Mouse (Mus musculus) small intestine, adult 2 months (tissue): ENCODE results near the gene Rsrp1. TPM values are rescaled to one million over a fixed set of nuclear protein-coding genes. Genes with fewer than 3 reads are reported as not detected.

Experiments
- H3K27ac ChIP-seq: fragments of 200-500 bp; 2 replicates; pipeline ENCODE4 v1.5.1; 2012; ENCODE audit warnings: low read depth, low read length, control low read depth, inconsistent platforms; ENCODE audit not compliant: insufficient read depth
- H3K27me3 ChIP-seq: fragments of 200-500 bp; 2 replicates; pipeline ENCODE4 v1.6.1; 2012; ENCODE audit warnings: mild to moderate bottlenecking, moderate library complexity, low read length, inconsistent platforms; ENCODE audit not compliant: control insufficient read depth, insufficient read depth
- H3K36me3 ChIP-seq: fragments of 200-500 bp; 2 replicates; pipeline ENCODE4 v1.6.1; 2012; ENCODE audit warnings: mild to moderate bottlenecking, low read length, control low read depth, inconsistent platforms; ENCODE audit not compliant: control insufficient read depth, insufficient read depth
- H3K4me1 ChIP-seq: fragments of 200-500 bp; 2 replicates; pipeline ENCODE4 v1.6.1; 2012; ENCODE audit warnings: low read length, inconsistent platforms, mixed read lengths; ENCODE audit not compliant: control insufficient read depth, insufficient read depth, insufficient read length
- H3K4me3 ChIP-seq: fragments of 200-500 bp; 2 replicates; pipeline ENCODE4 v1.5.1; 2012; ENCODE audit warnings: low read depth, mild to moderate bottlenecking, control low read depth, inconsistent platforms, low read length, moderate library complexity
- CTCF ChIP-seq: fragments of 200-500 bp; IDR thresholded peaks from 2 replicates; pipeline ENCODE4 v1.5.1; 2012; ENCODE audit warnings: low read depth, mild to moderate bottlenecking, control low read depth, inconsistent platforms, low read length, moderate library complexity, mixed read lengths; ENCODE audit not compliant: insufficient replicate concordance, insufficient read length; ENCODE audit errors: extremely low read depth
- POLR2A ChIP-seq: fragments of 200-500 bp; IDR thresholded peaks from 2 replicates; pipeline ENCODE4 v1.6.1; 2012; ENCODE audit warnings: low read depth, mild to moderate bottlenecking, control low read depth, inconsistent platforms, low read length, moderate library complexity
- WGBS: fragments of 180-500 bp; shearing (Covaris S2); methylation state at CpG from one replicate; pipeline ENCODE4 v1.1.7; 2018; 5-methylcytosine and 5-hydroxymethylcytosine counted together
- polyA plus RNA-seq: library from polyadenylated mRNA; depleted of rRNA; stranded (reverse); fragments of >200 nt; gene quantifications from 2 replicates; pipeline ENCODE4 v1.2.3, GENCODE M21; 2012; rRNA removed

Gene Rsrp1
- polyA plus RNA-seq, result 758 and 1,409 TPM in 2 replicates

DNA sequence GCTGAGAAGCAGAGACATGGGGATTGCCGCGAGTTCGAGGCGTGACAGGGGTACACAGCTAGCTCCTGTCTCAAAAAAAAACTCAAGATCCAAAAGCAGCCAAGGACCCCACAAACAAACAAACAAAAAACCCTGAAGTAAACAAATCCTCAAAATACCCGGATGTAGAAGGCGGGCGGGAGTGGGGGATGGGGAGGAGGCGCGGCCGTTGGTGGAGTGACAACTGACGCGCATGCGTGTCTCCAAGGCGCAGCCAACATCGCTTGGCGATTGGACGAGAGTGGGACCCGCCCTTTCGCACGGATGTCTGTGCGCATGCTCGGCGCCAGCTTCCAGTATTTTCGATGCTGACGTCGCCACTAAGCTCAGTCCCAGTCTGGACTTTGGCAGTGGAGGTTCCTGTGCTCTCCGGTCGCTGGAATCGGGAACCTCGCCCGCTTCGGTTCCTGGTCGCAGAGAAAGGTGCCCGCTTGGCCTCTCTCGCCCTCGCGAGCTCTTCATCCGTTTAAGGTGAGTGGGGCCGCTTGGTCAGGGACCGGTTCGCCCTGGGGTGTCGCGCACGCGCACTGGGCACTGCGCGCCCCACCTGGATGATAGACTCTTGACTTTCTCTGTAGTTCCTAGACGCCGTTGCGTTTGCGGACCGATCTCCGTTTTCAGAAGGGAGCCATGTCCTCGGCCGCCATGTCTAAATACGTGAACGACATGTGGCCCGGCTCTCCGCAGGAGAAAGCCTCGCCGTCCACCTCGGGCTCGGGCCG is at the start of gene Rsrp1:
Rsrp1 (plus strand) TSS at position 335 of the 761 bp plus-strand sequence.
- WGBS, result under 1% methylated on average over 64 of the region's 64 CpGs
- TF ChIP-seq CTCF, result no peak
- TF ChIP-seq POLR2A, result peak; percentile 100
- H3K4me1 ChIP-seq, result peaks cover 8% of the 10 kb centered on the region; the same call in 1 of the 2 replicates
- H3K36me3 ChIP-seq, result peaks cover 36% of the 10 kb centered on the region
- H3K27me3 ChIP-seq, result no peaks in the 10 kb centered on the region
- H3K27ac ChIP-seq, result peak within 1 kb of the TSS; percentile 99
- peak within 1 kb of the TSS; percentile 85 for H3K4me3 ChIP-seq

DNA sequence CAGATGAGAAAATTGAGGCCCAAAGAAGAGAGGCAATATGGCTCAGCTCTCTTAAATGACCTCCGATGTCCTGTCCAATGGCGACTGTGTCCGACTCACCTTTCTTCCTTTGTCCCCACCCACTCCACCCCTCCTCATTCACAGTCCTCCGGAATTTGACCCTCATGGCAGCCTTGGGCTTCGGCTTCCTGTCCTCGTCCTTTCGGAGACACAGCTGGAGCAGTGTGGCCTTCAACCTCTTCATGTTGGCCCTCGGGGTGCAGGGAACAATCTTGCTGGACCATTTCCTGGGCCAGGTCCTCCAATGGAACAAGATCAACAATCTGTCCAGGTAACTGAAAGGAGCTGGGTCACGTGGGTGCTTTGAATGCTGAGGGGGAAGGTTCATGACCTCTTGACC is 47.2 kb upstream of the Rsrp1 start:
- Histone ChIP-seq H3K36me3 (no peaks in the 10 kb centered on the region), H3K4me1 (0 out of 2 replicates have a peak, but pooled peaks cover 5% of the 10 kb centered on the region), H3K27ac (no peak overlapping the region), H3K4me3 (no peak overlapping the region), H3K27me3 (no peaks in the 10 kb centered on the region)
- WGBS, result 68% methylated on average over 9 of the region's 9 CpGs
- no peak for TF ChIP-seq POLR2A
- TF ChIP-seq CTCF, result no peak

DNA sequence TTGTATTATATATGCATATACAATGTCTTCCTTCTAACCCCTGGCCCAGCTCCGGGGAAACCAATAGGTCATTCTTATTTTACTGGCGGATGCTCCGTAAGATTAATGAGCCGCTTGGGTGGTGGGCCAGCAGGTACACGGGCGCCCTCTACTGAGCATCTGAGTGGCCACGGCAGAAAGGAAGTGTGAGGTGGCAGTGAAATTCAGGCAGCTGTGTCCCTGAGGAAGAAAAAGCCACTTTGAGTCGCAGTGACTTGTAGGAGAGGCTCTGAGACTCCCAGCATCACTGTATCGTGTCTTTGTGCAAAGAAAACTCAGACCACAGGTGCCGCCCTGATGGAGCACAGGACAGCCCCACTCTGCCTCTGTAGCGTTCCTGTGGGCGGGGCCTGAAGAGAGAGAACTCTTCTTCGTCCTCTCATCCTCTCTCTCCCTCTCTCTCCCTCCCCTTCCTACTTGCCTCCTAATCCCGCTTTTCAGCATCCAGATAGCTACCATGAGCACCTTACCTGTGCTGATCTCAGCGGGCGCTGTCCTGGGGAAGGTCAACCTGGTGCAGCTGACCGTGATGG is 43.9 kb upstream of the Rsrp1 start:
- peak overlapping the region; percentile 40 for H3K4me3 ChIP-seq
- no peak for TF ChIP-seq POLR2A
- TF ChIP-seq CTCF, result peak; percentile 70; the same call in 1 of the 2 replicates

GRCm38 (mm10) chr4:134880041-134880440 is 43.4 kb upstream of the Rsrp1 start:
- TF ChIP-seq CTCF, result peak; percentile 32; the same call in 1 of the 2 replicates
- no peak for TF ChIP-seq POLR2A
- H3K4me1 ChIP-seq, result 0 out of 2 replicates have a peak, but pooled peaks cover 5% of the 10 kb centered on the region
- no peaks in the 10 kb centered on the region for H3K36me3 ChIP-seq
- H3K27me3 ChIP-seq, result no peaks in the 10 kb centered on the region
- 42% methylated on average over 6 of the region's 6 CpGs for WGBS
- H3K4me3 ChIP-seq, result no peak overlapping the region
- no peak overlapping the region for H3K27ac ChIP-seq

More for the DNA sequence above, 43.9 kb upstream of the Rsrp1 start:
- H3K27ac ChIP-seq, result no peak overlapping the region
- WGBS, result 6% methylated on average over 17 of the region's 17 CpGs
- H3K36me3 ChIP-seq, result no peaks in the 10 kb centered on the region
- 0 out of 2 replicates have a peak, but pooled peaks cover 5% of the 10 kb centered on the region for H3K4me1 ChIP-seq
- H3K27me3 ChIP-seq, result no peaks in the 10 kb centered on the region

DNA sequence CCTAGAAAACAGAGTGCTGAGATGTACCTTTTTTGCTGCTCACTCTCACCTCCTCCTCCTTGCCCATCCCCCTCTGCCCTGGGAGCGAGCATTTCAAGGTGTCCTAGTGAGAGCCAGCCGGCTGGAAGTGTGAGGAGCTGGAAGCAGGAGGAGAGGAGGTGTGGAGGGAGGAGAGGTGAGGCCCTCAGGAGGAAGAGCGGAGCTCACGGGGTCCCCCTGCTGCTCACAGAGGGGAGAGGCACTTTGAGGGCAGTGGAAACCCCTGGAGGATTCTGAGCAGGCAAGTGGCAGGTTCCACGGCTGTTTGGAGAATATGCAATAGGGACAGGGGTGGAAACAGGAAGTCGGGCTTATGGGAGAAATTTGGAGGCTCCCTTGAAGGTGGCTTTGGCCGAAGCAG is 40.1 kb upstream of the Rsrp1 start:
- TF ChIP-seq POLR2A (no peak), CTCF (peak; percentile 77)
- Histone ChIP-seq H3K27ac (no peak overlapping the region), H3K4me1 (0 out of 2 replicates have a peak, but pooled peaks cover 5% of the 10 kb centered on the region), H3K36me3 (no peaks in the 10 kb centered on the region), H3K4me3 (no peak overlapping the region), H3K27me3 (no peaks in the 10 kb centered on the region)
- WGBS, result 26% methylated on average over 7 of the region's 7 CpGs

DNA sequence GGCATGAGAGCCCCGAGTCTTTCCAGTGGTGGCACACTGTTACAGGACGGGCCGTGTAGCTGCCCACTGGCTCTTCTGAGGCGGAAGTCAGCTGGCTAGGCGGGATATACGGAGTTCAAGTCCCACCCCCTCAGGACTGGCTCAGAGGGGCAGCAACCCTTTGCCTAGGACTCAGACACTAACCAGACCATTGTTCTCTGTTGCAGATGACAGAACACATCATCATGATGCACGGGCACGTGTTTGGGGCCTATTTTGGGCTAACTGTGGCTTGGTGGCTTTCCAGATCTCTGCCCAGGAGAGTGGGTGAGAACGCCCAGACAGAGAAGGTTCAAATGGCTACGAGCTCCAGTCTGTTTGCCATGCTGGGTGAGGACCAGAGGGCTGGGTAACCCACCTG is 39.6 kb upstream of the Rsrp1 start:
- Histone ChIP-seq H3K27me3 (no peaks in the 10 kb centered on the region), H3K36me3 (no peaks in the 10 kb centered on the region), H3K4me1 (0 out of 2 replicates have a peak, but pooled peaks cover 5% of the 10 kb centered on the region), H3K4me3 (no peak overlapping the region), H3K27ac (no peak overlapping the region)
- TF ChIP-seq POLR2A (no peak), CTCF (no peak)
- 79% methylated on average over 10 of the region's 10 CpGs for WGBS

DNA sequence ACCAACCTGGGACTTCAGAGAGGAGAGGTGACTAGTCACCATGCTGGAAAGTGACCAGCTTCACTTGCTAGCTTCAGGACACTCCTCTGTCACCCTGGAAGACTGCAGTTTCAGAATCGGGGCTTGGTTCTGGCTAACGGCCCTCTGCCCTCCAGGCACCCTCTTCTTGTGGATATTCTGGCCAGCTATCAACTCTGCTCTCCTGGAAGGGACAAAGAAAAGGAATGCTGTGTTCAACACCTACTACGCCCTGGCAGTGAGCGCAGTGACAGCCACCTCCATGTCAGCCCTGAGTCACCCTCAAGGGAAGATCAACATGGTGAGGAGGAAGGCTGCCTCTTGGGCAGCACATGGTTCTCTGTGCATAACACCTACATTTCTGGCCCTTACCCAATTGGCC is 39.0 kb upstream of the Rsrp1 start:
- Histone ChIP-seq H3K27me3 (no peaks in the 10 kb centered on the region), H3K4me1 (0 out of 2 replicates have a peak, but pooled peaks cover 5% of the 10 kb centered on the region), H3K4me3 (no peak overlapping the region), H3K36me3 (no peaks in the 10 kb centered on the region), H3K27ac (no peak overlapping the region)
- no peak for TF ChIP-seq CTCF
- TF ChIP-seq POLR2A, result no peak
- WGBS, result 84% methylated on average over 4 of the region's 4 CpGs
